Mouse (Mus musculus) lung, postnatal 0 days (tissue): ENCODE measurements around the gene Efcab6. TPM values are rescaled to one million over a fixed set of nuclear protein-coding genes. Genes with fewer than 3 reads are reported as not detected.

ENCODE experiments used
- ATAC-seq: fragments of 200-750 bp; cut with Nextera tagmentation; 2 replicates; pipeline ENCODE4 v1.8.0; 2017; ENCODE audit warnings: moderate library complexity
- DNase-seq: peaks from one replicate; pipeline ENCODE4 v3.0.0-alpha.2; 2016; ENCODE audit warnings: low spot score
- H3K27ac ChIP-seq: fragments of 300-500 bp; sonication (generic); 2 replicates; pipeline ENCODE4 v1.5.1; 2014; ENCODE audit warnings: antibody characterized with exemption, mild to moderate bottlenecking, low read length, mixed read lengths
- H3K27me3 ChIP-seq: fragments of 300-500 bp; sonication (generic); replicated peaks from 2 replicates; pipeline ENCODE4 v1.6.1; 2014; ENCODE audit warnings: low read length, mixed read lengths; ENCODE audit not compliant: insufficient read depth
- H3K36me3 ChIP-seq: fragments of 300-500 bp; sonication (generic); 2 replicates; pipeline ENCODE4 v1.6.1; 2014; ENCODE audit warnings: low read length, mixed read lengths; ENCODE audit not compliant: insufficient read depth
- H3K4me1 ChIP-seq: fragments of 300-500 bp; sonication (generic); 2 replicates; pipeline ENCODE4 v1.6.1; 2014; ENCODE audit warnings: antibody characterized with exemption, low read depth, low read length, mixed read lengths; ENCODE audit not compliant: insufficient read depth
- H3K4me2 ChIP-seq: fragments of 300-500 bp; sonication (generic); replicated peaks from 2 replicates; pipeline ENCODE4 v1.6.1; 2014; ENCODE audit warnings: low read depth, mild to moderate bottlenecking, low read length, moderate library complexity, mixed read lengths
- H3K4me3 ChIP-seq: fragments of 300-500 bp; sonication (generic); 2 replicates; pipeline ENCODE4 v1.5.1; 2014; ENCODE audit warnings: low read depth, low read length
- H3K9ac ChIP-seq: fragments of 300-500 bp; sonication (generic); replicated peaks from 2 replicates; pipeline ENCODE4 v1.6.1; 2014; ENCODE audit warnings: low read depth, mild to moderate bottlenecking
- H3K9me3 ChIP-seq: fragments of 300-500 bp; sonication (generic); 2 replicates; pipeline ENCODE4 v1.6.1; 2016; ENCODE audit warnings: low read length, mixed read lengths
- CTCF ChIP-seq: IDR thresholded peaks from 2 replicates; pipeline ENCODE4 v1.5.1; 2016; ENCODE audit warnings: antibody characterized with exemption, mild to moderate bottlenecking
- EP300 ChIP-seq: IDR thresholded peaks from 2 replicates; pipeline ENCODE4 v1.6.1; 2016; ENCODE audit warnings: antibody characterized with exemption, mild to moderate bottlenecking, control low read depth
- WGBS: fragments of 180-500 bp; shearing (Covaris S2); extraction: QIAGEN DNeasy Blood & Tissue Kit; methylation state at CpG from one replicate; pipeline ENCODE4 v1.1.7; 2014; 5-methylcytosine and 5-hydroxymethylcytosine counted together
- polyA plus RNA-seq: library from polyadenylated mRNA; unstranded; fragments of >200 nt; fragmentation: Nextera tagmentation; extraction: Ambion mirVana; gene quantifications from 2 replicates; pipeline ENCODE4 v1.2.1, GENCODE M21; 2015

The Efcab6 gene
- polyA plus RNA-seq, 1 experiment from 2014 or later: 0.63 TPM

DNA sequence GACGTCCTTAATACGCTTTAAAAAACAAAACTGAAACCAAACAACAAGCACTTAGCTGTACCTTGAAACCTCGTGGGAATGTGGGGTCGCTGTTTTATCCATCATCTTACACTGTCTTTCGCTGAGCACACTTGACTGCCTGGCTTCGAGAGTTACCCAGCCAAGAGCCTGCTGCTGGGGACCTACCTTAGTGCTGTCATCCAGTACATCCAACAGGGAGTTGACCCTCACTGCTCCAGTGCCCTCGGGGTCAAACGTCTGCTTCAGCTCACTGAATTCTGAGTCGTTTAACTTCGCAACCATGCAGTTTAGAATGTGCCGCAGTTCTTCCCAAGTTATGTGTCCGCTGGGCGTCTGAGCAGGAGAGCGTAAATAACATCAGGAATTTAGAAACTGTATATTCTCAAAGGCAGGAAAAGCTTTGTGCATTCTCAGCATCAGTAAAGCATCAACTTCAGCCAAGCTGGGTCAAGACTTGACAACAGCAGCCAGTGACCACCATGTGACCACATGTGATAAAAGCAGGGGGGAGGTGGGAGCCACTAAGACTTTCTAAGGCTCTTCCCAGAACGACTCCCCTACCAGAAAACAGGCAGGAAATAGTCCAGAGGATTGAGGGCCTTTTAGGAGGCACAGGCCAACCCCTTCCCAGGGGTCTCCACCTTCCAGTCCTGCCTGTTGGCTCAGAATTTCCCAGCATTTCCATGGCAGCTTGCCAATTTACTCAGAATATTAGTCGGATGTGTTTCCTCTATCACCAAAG lies 115.3 kb downstream of the Efcab6 start:
- Histone ChIP-seq H3K27me3 (no peaks in the 10 kb centered on the region), H3K9ac (no peak overlapping the region), H3K4me3 (no peak overlapping the region), H3K4me1 (no peaks in the 10 kb centered on the region), H3K9me3 (no peaks in the 10 kb centered on the region), H3K36me3 (no peaks in the 10 kb centered on the region), H3K4me2 (no peak overlapping the region), H3K27ac (no peak overlapping the region)
- DNase-seq (no peak), ATAC-seq (no peak; the same call in 1 of the 2 replicates)
- WGBS: 44% methylated on average over 16 of the region's 16 CpGs
- no peak for TF ChIP-seq EP300
- no peak for TF ChIP-seq CTCF

DNA sequence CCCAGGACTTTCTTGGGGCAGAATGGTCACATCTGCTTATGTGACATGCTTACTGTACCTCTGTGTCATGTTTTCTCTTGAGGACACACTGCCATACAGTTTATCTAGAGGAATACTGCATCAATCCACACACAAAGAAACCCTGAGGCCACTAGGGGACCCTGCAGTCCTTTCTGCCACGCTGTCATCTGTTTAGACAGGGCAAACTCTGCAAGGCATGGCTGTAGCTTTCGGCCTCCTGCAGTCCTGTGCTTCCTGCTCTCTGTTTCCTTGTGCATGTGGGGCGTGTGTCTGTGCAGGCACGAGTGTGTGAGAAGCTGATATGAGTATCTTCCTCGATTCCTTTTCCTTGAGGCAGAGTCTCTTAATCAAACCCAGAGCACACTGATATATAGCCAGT lies 125.5 kb downstream of the Efcab6 start:
- Histone ChIP-seq H3K4me2 (no peak overlapping the region), H3K9ac (no peak overlapping the region), H3K27me3 (no peaks in the 10 kb centered on the region), H3K9me3 (no peaks in the 10 kb centered on the region), H3K4me1 (no peaks in the 10 kb centered on the region), H3K4me3 (no peak overlapping the region), H3K27ac (no peak overlapping the region), H3K36me3 (no peaks in the 10 kb centered on the region)
- 26% methylated on average over 5 of the region's 5 CpGs for WGBS
- ATAC-seq (no peak), DNase-seq (no peak)
- TF ChIP-seq CTCF (peak; percentile 62), EP300 (no peak)

- TF ChIP-seq CTCF (no peak), EP300 (no peak)
- no peaks in the 10 kb centered on the region for H3K9me3 ChIP-seq
- no peak for ATAC-seq
Measured at GRCm38 (mm10) chr15:83938466-83938865, 126.7 kb downstream of the Efcab6 start.

GRCm38 (mm10) chr15:83936506-83936905 lies 128.7 kb downstream of the Efcab6 start:
- WGBS: 85% methylated on average over 4 of the region's 4 CpGs
- no peak overlapping the region for H3K27ac ChIP-seq
- no peaks in the 10 kb centered on the region for H3K36me3 ChIP-seq
- H3K4me2 ChIP-seq: no peak overlapping the region
- ATAC-seq (no peak), DNase-seq (no peak)
- no peak overlapping the region for H3K9ac ChIP-seq
- H3K9me3 ChIP-seq: no peaks in the 10 kb centered on the region
- no peak overlapping the region for H3K4me3 ChIP-seq
- no peaks in the 10 kb centered on the region for H3K4me1 ChIP-seq
- TF ChIP-seq EP300 (no peak), CTCF (no peak)
- no peaks in the 10 kb centered on the region for H3K27me3 ChIP-seq

More at GRCm38 (mm10) chr15:83938466-83938865, 126.7 kb downstream of the Efcab6 start:
- H3K4me3 ChIP-seq: no peak overlapping the region
- WGBS: 70% methylated on average over 2 of the region's 2 CpGs
- DNase-seq: no peak
- H3K36me3 ChIP-seq: no peaks in the 10 kb centered on the region
- no peaks in the 10 kb centered on the region for H3K4me1 ChIP-seq
- no peak overlapping the region for H3K4me2 ChIP-seq
- no peak overlapping the region for H3K9ac ChIP-seq
- no peaks in the 10 kb centered on the region for H3K27me3 ChIP-seq
- H3K27ac ChIP-seq: no peak overlapping the region

- no peak overlapping the region for H3K4me2 ChIP-seq
- no peaks in the 10 kb centered on the region for H3K36me3 ChIP-seq
- no peak overlapping the region for H3K9ac ChIP-seq
- no peak for TF ChIP-seq EP300
- no peak overlapping the region for H3K27ac ChIP-seq
- H3K4me3 ChIP-seq: no peak overlapping the region
- H3K9me3 ChIP-seq: no peaks in the 10 kb centered on the region
- no peak for DNase-seq
- H3K27me3 ChIP-seq: no peaks in the 10 kb centered on the region
- no peaks in the 10 kb centered on the region for H3K4me1 ChIP-seq
- 57% methylated on average over 2 of the region's 2 CpGs for WGBS
- no peak for ATAC-seq
Measured at GRCm38 (mm10) chr15:83934816-83935215, 130.4 kb downstream of the Efcab6 start.

- DNase-seq: no peak
- Histone ChIP-seq H3K27me3 (no peaks in the 10 kb centered on the region), H3K4me3 (no peak overlapping the region), H3K27ac (no peak overlapping the region), H3K4me2 (no peak overlapping the region), H3K4me1 (no peaks in the 10 kb centered on the region), H3K9ac (no peak overlapping the region), H3K36me3 (no peaks in the 10 kb centered on the region), H3K9me3 (no peaks in the 10 kb centered on the region)
- ATAC-seq: no peak
- WGBS: 64% methylated on average over 3 of the region's 3 CpGs
- no peak for TF ChIP-seq EP300
- TF ChIP-seq CTCF: no peak
Measured at GRCm38 (mm10) chr15:83925338-83925737, 139.8 kb downstream of the Efcab6 start.
